Mouse (Mus musculus): Measurements from ENCODE around the gene Cops3. TPM values are rescaled to one million over a fixed set of nuclear protein-coding genes. Genes with fewer than 3 reads are reported as not detected.

The Cops3 gene
- polyA plus RNA-seq, 1 experiment from 2014 or later = 173 TPM

DNA sequence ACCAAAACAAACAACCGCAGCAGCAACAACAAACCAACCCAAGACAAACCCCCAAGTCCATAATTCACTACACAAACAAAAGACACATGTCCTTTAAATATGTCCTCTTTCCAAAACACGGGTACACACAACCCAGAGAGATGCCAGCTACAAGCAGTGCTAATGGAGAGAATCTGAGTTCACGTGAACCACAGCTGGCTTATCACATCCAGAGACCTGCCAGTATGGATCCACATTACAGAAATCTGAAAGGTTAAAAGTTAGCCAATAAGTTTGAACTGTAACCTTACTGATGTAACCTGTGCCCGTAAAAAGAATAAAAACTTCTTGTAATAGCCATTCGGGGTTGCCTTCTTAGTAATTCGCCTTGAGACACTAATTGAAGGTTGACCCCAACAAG is 24.7 kb downstream of the Cops3 start:
- Histone ChIP-seq H3K36me3 (ENCODE audit: control insufficient read depth, insufficient read depth) (peaks cover 31% of the 10 kb centered on the region), H3K4me1 (ENCODE audit: control insufficient read depth, insufficient read depth, low read length) (peaks cover 7% of the 10 kb centered on the region), H3K27ac (ENCODE audit: low read length) (no peak overlapping the region), H3K9ac (ENCODE audit: low read length) (no peak overlapping the region), H3K9me3 (replicated peaks; ENCODE audit: control insufficient read depth, low read length) (no peaks in the 10 kb centered on the region), H3K4me3 (ENCODE audit: low read length) (no peak overlapping the region), H3K4me2 (ENCODE audit: low read depth, low read length) (no peak overlapping the region), H3K27me3 (ENCODE audit: control insufficient read depth, insufficient read depth, low read length) (no peaks in the 10 kb centered on the region)
- no peak for ATAC-seq (replicated peaks; ENCODE audit: extremely low read depth, insufficient read depth, low FRiP score)
- WGBS = 92% methylated on average over 6 of the region's 6 CpGs

DNA sequence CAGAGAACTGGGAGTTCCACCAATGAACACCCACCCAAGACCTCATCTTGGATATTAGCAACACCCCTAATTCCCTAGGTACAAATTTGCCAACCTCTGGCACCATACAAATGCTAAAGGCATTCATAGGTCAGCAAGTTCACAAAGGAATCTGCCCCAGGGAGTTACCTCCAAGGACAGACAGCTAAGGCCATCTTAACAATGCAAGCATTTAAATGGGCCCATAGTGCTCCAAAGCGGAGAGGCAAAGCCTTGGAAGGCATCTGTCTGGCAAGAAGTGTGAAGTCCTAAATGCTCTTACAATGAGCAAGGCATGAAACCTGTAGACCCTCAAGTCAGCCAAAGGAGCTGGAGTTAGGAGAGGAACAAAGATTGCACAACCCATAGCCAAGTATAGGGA is 25.3 kb downstream of the Cops3 start:
- no peak overlapping the region for H3K9ac ChIP-seq (ENCODE audit: low read length)
- no peak for ATAC-seq (replicated peaks; ENCODE audit: extremely low read depth, insufficient read depth, low FRiP score)

GRCm38 (mm10) chr11:59813276-59813675 is 26.4 kb downstream of the Cops3 start:
- no peak for ATAC-seq (replicated peaks; ENCODE audit: extremely low read depth, insufficient read depth, low FRiP score)

More for the DNA sequence above, 25.3 kb downstream of the Cops3 start:
- WGBS = 96% methylated on average over 1 of the region's 1 CpGs
- Histone ChIP-seq H3K4me2 (ENCODE audit: low read depth, low read length) (no peak overlapping the region), H3K4me1 (ENCODE audit: control insufficient read depth, insufficient read depth, low read length) (peaks cover 7% of the 10 kb centered on the region), H3K27me3 (ENCODE audit: control insufficient read depth, insufficient read depth, low read length) (no peaks in the 10 kb centered on the region), H3K9me3 (replicated peaks; ENCODE audit: control insufficient read depth, low read length) (no peaks in the 10 kb centered on the region), H3K27ac (ENCODE audit: low read length) (no peak overlapping the region), H3K36me3 (ENCODE audit: control insufficient read depth, insufficient read depth) (peaks cover 26% of the 10 kb centered on the region), H3K4me3 (ENCODE audit: low read length) (no peak overlapping the region)

DNA sequence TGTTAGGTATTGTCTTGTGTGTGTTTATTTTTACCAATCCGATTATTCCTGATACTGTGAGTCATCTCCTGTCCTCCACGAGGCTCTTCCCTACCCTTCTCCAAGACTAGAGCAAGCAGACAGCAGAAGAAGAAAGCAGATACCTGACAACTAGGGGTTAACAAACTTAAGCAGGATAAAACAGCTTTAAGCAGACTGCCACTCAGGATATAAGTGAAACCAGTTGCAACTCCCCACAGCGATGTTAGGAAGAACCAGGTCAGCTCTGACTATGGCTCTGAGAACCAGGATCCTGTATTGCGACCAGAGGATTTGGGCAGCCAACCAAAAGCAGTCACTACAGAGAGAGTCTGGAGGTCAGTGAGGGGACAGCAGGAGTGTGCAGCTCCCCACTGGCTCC is 28.4 kb downstream of the Cops3 start:
- H3K27ac ChIP-seq (ENCODE audit: low read length) = no peak overlapping the region
- peaks cover 13% of the 10 kb centered on the region for H3K4me1 ChIP-seq (ENCODE audit: control insufficient read depth, insufficient read depth, low read length)
- ATAC-seq (replicated peaks; ENCODE audit: extremely low read depth, insufficient read depth, low FRiP score) = no peak
- H3K9me3 ChIP-seq (replicated peaks; ENCODE audit: control insufficient read depth, low read length) = no peaks in the 10 kb centered on the region
- 48% methylated on average over 4 of the region's 4 CpGs for WGBS
- no peak overlapping the region for H3K4me3 ChIP-seq (ENCODE audit: low read length)
- peak overlapping the region; percentile 19; the same call in 1 of the 2 replicates for H3K4me2 ChIP-seq (ENCODE audit: low read depth, low read length)
- H3K27me3 ChIP-seq (ENCODE audit: control insufficient read depth, insufficient read depth, low read length) = no peaks in the 10 kb centered on the region
- H3K36me3 ChIP-seq (ENCODE audit: control insufficient read depth, insufficient read depth) = peaks cover 7% of the 10 kb centered on the region
- no peak overlapping the region for H3K9ac ChIP-seq (ENCODE audit: low read length)

More at GRCm38 (mm10) chr11:59813276-59813675, 26.4 kb downstream of the Cops3 start:
- Histone ChIP-seq H3K9me3 (replicated peaks; ENCODE audit: control insufficient read depth, low read length) (no peaks in the 10 kb centered on the region), H3K27me3 (ENCODE audit: control insufficient read depth, insufficient read depth, low read length) (no peaks in the 10 kb centered on the region), H3K9ac (ENCODE audit: low read length) (no peak overlapping the region), H3K36me3 (ENCODE audit: control insufficient read depth, insufficient read depth) (peaks cover 16% of the 10 kb centered on the region), H3K27ac (ENCODE audit: low read length) (no peak overlapping the region), H3K4me1 (ENCODE audit: control insufficient read depth, insufficient read depth, low read length) (peaks cover 13% of the 10 kb centered on the region), H3K4me2 (ENCODE audit: low read depth, low read length) (no peak overlapping the region), H3K4me3 (ENCODE audit: low read length) (no peak overlapping the region)
- 66% methylated on average over 3 of the region's 3 CpGs for WGBS

DNA sequence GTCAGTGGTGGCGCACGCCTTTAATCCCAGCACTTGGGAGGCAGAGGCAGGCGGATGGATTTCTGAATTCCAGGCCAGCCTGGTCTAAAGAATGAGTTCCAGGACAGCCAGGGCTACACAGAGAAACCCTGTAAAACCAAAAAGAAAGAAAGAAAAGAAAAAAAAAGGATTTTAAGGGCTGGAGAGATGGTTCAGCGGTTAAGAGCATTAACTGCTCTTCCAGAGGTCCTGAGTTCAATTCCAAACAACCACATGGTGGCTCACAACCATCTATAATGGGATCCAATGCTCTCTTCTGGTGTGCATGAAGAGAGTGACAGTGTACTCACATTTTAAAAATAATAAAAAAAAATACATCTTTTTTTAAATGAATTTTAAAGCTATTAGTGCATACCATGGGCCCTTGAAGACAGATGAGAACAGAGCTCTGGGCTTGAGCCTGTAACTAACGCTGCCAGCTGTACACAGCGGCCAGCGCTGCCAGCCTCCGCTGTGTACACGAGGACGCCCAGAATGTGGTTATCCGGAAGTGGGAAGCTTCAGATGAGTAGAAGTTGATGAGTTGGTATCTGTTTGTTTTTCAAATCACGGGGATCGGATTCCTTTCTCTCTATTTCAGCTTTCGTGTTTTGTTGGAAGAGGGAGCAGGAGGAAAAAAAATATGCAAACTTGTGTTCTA is 29.0 kb downstream of the Cops3 start:
- Histone ChIP-seq H3K4me2 (ENCODE audit: low read depth, low read length) (peak overlapping the region; percentile 80), H3K4me1 (ENCODE audit: control insufficient read depth, insufficient read depth, low read length) (peaks cover 13% of the 10 kb centered on the region), H3K27me3 (ENCODE audit: control insufficient read depth, insufficient read depth, low read length) (no peaks in the 10 kb centered on the region), H3K36me3 (ENCODE audit: control insufficient read depth, insufficient read depth) (peaks cover 11% of the 10 kb centered on the region), H3K4me3 (ENCODE audit: low read length) (peak overlapping the region; percentile 91), H3K27ac (ENCODE audit: low read length) (peak overlapping the region; percentile 98), H3K9ac (ENCODE audit: low read length) (peak overlapping the region; percentile 96), H3K9me3 (replicated peaks; ENCODE audit: control insufficient read depth, low read length) (no peaks in the 10 kb centered on the region)
- ATAC-seq (replicated peaks; ENCODE audit: extremely low read depth, insufficient read depth, low FRiP score) = no peak
- 58% methylated on average over 14 of the region's 14 CpGs for WGBS

DNA sequence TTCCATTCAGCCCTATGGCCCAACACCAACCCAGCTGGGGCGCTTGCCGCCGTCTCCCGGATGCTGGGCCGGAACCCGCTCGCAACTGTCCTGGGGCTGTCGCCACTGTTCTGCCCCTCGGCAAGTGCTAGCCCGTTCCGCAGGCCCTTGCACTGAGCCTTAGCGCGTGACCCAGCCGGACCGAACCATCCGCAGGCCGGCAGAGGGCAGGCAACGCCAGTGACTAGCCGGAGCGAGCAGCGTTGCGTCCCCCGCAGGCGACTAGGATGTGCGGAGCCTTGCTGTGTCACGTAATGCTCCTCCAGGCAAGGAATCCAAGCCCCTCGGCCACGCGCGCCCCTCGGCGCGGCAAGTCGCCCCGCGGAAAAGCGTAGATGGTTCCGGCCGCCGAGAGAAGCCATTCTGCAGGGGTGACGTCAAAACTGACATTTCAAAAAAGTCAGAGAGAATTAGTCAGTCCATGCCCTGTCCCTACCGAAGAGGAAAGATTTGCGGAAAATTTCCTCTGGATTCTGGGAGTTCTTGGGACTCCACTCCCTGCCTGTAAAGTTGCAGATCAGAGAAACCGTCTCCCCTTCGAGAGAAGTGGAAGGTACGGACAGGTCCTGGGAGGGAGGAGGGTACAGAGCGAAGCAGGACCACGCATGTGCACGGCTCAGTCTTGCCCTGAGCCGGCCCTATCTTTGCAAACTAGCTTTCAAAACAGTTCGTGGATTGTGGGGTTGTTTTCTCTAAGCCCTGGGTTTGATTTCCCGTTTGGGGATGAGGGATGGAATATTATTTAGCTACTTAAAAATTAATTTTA is 29.8 kb downstream of the Cops3 start, which contains the start of gene Flcn:
Gene Flcn (minus strand): TSS at position 347 of the 805 bp plus-strand sequence.
- Histone ChIP-seq H3K9me3 (replicated peaks; ENCODE audit: control insufficient read depth, low read length) (no peaks in the 10 kb centered on the region), H3K27ac (ENCODE audit: low read length) (peak within 1 kb of the TSS; percentile 98), H3K4me2 (ENCODE audit: low read depth, low read length) (peak within 1 kb of the TSS; percentile 80), H3K4me1 (ENCODE audit: control insufficient read depth, insufficient read depth, low read length) (peaks cover 13% of the 10 kb centered on the region), H3K9ac (ENCODE audit: low read length) (peak within 1 kb of the TSS; percentile 96), H3K4me3 (ENCODE audit: low read length) (peak within 1 kb of the TSS; percentile 91), H3K27me3 (ENCODE audit: control insufficient read depth, insufficient read depth, low read length) (no peaks in the 10 kb centered on the region), H3K36me3 (ENCODE audit: control insufficient read depth, insufficient read depth) (peaks cover 14% of the 10 kb centered on the region)
- peak; percentile 92 for ATAC-seq (replicated peaks; ENCODE audit: extremely low read depth, insufficient read depth, low FRiP score)
- under 1% methylated on average over 52 of the region's 52 CpGs for WGBS

GRCm38 (mm10) chr11:59809071-59809669 is 30.5 kb downstream of the Cops3 start:
- WGBS = under 1% methylated on average over 15 of the region's 15 CpGs
- H3K27me3 ChIP-seq (ENCODE audit: control insufficient read depth, insufficient read depth, low read length) = no peaks in the 10 kb centered on the region
- peak overlapping the region; percentile 98 for H3K27ac ChIP-seq (ENCODE audit: low read length)
- peak overlapping the region; percentile 96 for H3K9ac ChIP-seq (ENCODE audit: low read length)
- H3K4me3 ChIP-seq (ENCODE audit: low read length) = peak overlapping the region; percentile 91
- ATAC-seq (replicated peaks; ENCODE audit: extremely low read depth, insufficient read depth, low FRiP score) = peak; percentile 76
- peaks cover 20% of the 10 kb centered on the region for H3K36me3 ChIP-seq (ENCODE audit: control insufficient read depth, insufficient read depth)
- no peaks in the 10 kb centered on the region for H3K9me3 ChIP-seq (replicated peaks; ENCODE audit: control insufficient read depth, low read length)
- peak overlapping the region; percentile 80 for H3K4me2 ChIP-seq (ENCODE audit: low read depth, low read length)
- peaks cover 13% of the 10 kb centered on the region for H3K4me1 ChIP-seq (ENCODE audit: control insufficient read depth, insufficient read depth, low read length)

DNA sequence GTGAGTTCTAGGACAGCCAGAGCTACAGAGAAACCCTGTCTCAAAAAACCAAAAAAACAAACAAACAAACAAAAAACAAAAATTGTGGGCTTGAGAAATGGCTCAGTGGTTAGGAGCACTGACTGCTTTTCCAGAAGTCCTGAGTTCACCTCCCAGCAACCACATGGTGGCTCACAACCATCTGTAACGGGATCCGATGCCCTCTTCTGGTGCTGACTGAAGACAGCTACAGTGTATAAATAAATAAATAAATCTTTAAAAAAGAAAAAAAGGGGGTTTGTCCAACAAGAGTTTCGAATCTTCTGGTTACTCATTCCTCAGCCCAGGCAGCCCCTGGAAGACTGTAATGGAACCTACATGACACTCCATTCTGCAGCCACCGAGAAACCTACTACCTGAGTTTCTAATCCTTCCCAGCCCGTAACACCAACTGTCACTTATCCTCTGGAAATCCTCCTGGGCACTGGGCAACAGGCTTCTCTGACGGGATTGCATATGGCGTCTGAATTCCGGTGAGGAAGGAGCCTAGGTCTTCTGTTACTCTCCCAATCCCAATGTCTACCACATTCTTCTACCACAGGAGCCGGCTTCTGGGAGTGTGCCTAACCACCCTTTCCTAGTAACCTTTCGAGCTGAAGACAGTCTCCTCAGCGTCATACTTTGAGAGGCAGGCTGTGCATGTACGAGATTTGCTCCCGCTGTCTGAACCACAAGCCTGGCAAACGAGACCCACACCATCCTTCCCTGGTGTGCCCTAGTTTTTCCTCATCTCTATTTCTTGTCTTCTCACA is 31.3 kb downstream of the Cops3 start:
- Histone ChIP-seq H3K9me3 (replicated peaks; ENCODE audit: control insufficient read depth, low read length) (no peaks in the 10 kb centered on the region), H3K36me3 (ENCODE audit: control insufficient read depth, insufficient read depth) (peaks cover 25% of the 10 kb centered on the region), H3K4me1 (ENCODE audit: control insufficient read depth, insufficient read depth, low read length) (peaks cover 13% of the 10 kb centered on the region), H3K27me3 (ENCODE audit: control insufficient read depth, insufficient read depth, low read length) (no peaks in the 10 kb centered on the region), H3K4me3 (ENCODE audit: low read length) (peak overlapping the region; percentile 91), H3K9ac (ENCODE audit: low read length) (peak overlapping the region; percentile 96), H3K4me2 (ENCODE audit: low read depth, low read length) (peak overlapping the region; percentile 80), H3K27ac (ENCODE audit: low read length) (peak overlapping the region; percentile 98)
- WGBS = 56% methylated on average over 14 of the region's 14 CpGs
- no peak for ATAC-seq (replicated peaks; ENCODE audit: extremely low read depth, insufficient read depth, low FRiP score)
